Mouse (Mus musculus) forebrain, embryonic 12.5 days (tissue): Measurements from ENCODE around the gene Tmem262. TPM values are rescaled to one million over a fixed set of nuclear protein-coding genes. Genes with fewer than 3 reads are reported as not detected.
A peak's percentile ranks its signal among the peaks of the same experiment; 100 is the strongest.

Experiments used
- ATAC-seq: fragments of 200-750 bp; cut with Nextera tagmentation; 2 replicates; pipeline ENCODE4 v1.8.0; 2017; ENCODE audit warnings: moderate TSS enrichment; ENCODE audit not compliant: low FRiP score
- H3K27ac ChIP-seq: fragments of 300-500 bp; sonication (generic); 2 replicates; pipeline ENCODE4 v1.5.1; 2016; ENCODE audit warnings: mild to moderate bottlenecking
- H3K27me3 ChIP-seq: fragments of 300-500 bp; sonication (generic); 2 replicates; pipeline ENCODE4 v1.6.1; 2016; ENCODE audit warnings: mild to moderate bottlenecking
- H3K36me3 ChIP-seq: fragments of 300-500 bp; sonication (generic); replicated peaks from 2 replicates; pipeline ENCODE4 v1.6.1; 2016; ENCODE audit warnings: mild to moderate bottlenecking
- H3K4me1 ChIP-seq: fragments of 300-500 bp; sonication (generic); 2 replicates; pipeline ENCODE4 v1.6.1; 2016
- H3K4me2 ChIP-seq: fragments of 300-500 bp; sonication (generic); 2 replicates; pipeline ENCODE4 v1.6.1; 2016; ENCODE audit warnings: mild to moderate bottlenecking, moderate library complexity
- H3K4me3 ChIP-seq: fragments of 300-500 bp; sonication (generic); replicated peaks from 2 replicates; pipeline ENCODE4 v1.5.1; 2016; ENCODE audit warnings: mild to moderate bottlenecking
- H3K9ac ChIP-seq: fragments of 300-500 bp; sonication (generic); 2 replicates; pipeline ENCODE4 v1.6.1; 2016; ENCODE audit warnings: mild to moderate bottlenecking
- H3K9me3 ChIP-seq: fragments of 300-500 bp; sonication (generic); 2 replicates; pipeline ENCODE4 v1.6.1; 2016
- WGBS: fragments of 180-500 bp; shearing (Covaris S2); methylation state at CpG from one replicate; pipeline ENCODE4 v1.1.7; 2016; 5-methylcytosine and 5-hydroxymethylcytosine counted together
- polyA plus RNA-seq: library from polyadenylated mRNA; unstranded; fragments of >200 nt; fragmentation: Nextera tagmentation; extraction: Ambion mirVana; gene quantifications from 2 replicates; pipeline ENCODE4 v1.2.1, GENCODE M21; 2016

Tmem262 gene
- polyA plus RNA-seq, 1 experiment from 2014 or later = not detected

- 92% methylated on average over 8 of the region's 8 CpGs for WGBS
- H3K36me3 ChIP-seq = peaks cover 48% of the 10 kb centered on the region
- no peaks in the 10 kb centered on the region for H3K27me3 ChIP-seq
Observed at GRCm38 (mm10) chr19:6047899-6048166, 32.0 kb upstream of the Tmem262 start.

GRCm38 (mm10) chr19:6048681-6049410 lies 31.0 kb upstream of the Tmem262 start:
- H3K9me3 ChIP-seq = no peaks in the 10 kb centered on the region
- no peak overlapping the region for H3K4me2 ChIP-seq
- 88% methylated on average over 11 of the region's 11 CpGs for WGBS
- no peak overlapping the region for H3K27ac ChIP-seq
- no peaks in the 10 kb centered on the region for H3K27me3 ChIP-seq
- 0 out of 2 replicates have a peak overlapping the region, but pooled peaks have one; percentile 10 for H3K4me3 ChIP-seq
- peaks cover 58% of the 10 kb centered on the region for H3K36me3 ChIP-seq
- ATAC-seq = no peak
- H3K4me1 ChIP-seq = peaks cover 26% of the 10 kb centered on the region
- no peak overlapping the region for H3K9ac ChIP-seq

More at GRCm38 (mm10) chr19:6047899-6048166, 32.0 kb upstream of the Tmem262 start:
- ATAC-seq = no peak
- H3K4me1 ChIP-seq = peaks cover 26% of the 10 kb centered on the region
- H3K27ac ChIP-seq = no peak overlapping the region
- no peaks in the 10 kb centered on the region for H3K9me3 ChIP-seq
- H3K4me3 ChIP-seq = peak overlapping the region; percentile 95
- H3K4me2 ChIP-seq = peak overlapping the region; percentile 100
- peak overlapping the region; percentile 90 for H3K9ac ChIP-seq

GRCm38 (mm10) chr19:6052516-6052915 lies 27.3 kb upstream of the Tmem262 start:
- Histone ChIP-seq H3K27me3 (no peaks in the 10 kb centered on the region), H3K9ac (no peak overlapping the region), H3K36me3 (peaks cover 79% of the 10 kb centered on the region), H3K9me3 (no peaks in the 10 kb centered on the region), H3K4me1 (peaks cover 25% of the 10 kb centered on the region), H3K27ac (no peak overlapping the region), H3K4me3 (no peak overlapping the region), H3K4me2 (no peak overlapping the region)
- no peak for ATAC-seq
- 87% methylated on average over 7 of the region's 7 CpGs for WGBS

- no peak for ATAC-seq
- Histone ChIP-seq H3K4me3 (no peak overlapping the region), H3K36me3 (peaks cover 73% of the 10 kb centered on the region), H3K27ac (no peak overlapping the region), H3K9ac (no peak overlapping the region), H3K27me3 (no peaks in the 10 kb centered on the region), H3K4me1 (peaks cover 20% of the 10 kb centered on the region), H3K4me2 (no peak overlapping the region), H3K9me3 (no peaks in the 10 kb centered on the region)
- WGBS = 90% methylated on average over 5 of the region's 5 CpGs
Observed at GRCm38 (mm10) chr19:6054296-6054695, 25.5 kb upstream of the Tmem262 start.

- H3K27ac ChIP-seq = no peak overlapping the region
- H3K4me1 ChIP-seq = peaks cover 26% of the 10 kb centered on the region
- peaks cover 58% of the 10 kb centered on the region for H3K36me3 ChIP-seq
- no peaks in the 10 kb centered on the region for H3K27me3 ChIP-seq
- no peaks in the 10 kb centered on the region for H3K9me3 ChIP-seq
- H3K4me2 ChIP-seq = peak overlapping the region; percentile 84
- H3K4me3 ChIP-seq = peak overlapping the region; percentile 86
- WGBS = 56% methylated on average over 4 of the region's 4 CpGs
- ATAC-seq = no peak
- H3K9ac ChIP-seq = peak overlapping the region; percentile 81
Observed at GRCm38 (mm10) chr19:6056696-6057095, 23.1 kb upstream of the Tmem262 start.

- peak within 1 kb of the TSS; percentile 93 for H3K9ac ChIP-seq
- no peaks in the 10 kb centered on the region for H3K9me3 ChIP-seq
- under 1% methylated on average over 63 of the region's 63 CpGs for WGBS
- H3K27me3 ChIP-seq = no peaks in the 10 kb centered on the region
- H3K36me3 ChIP-seq = peaks cover 51% of the 10 kb centered on the region
- H3K4me3 ChIP-seq = peak within 1 kb of the TSS; percentile 86
- peak; percentile 89 for ATAC-seq
- H3K4me1 ChIP-seq = peaks cover 34% of the 10 kb centered on the region
- H3K27ac ChIP-seq = peak within 1 kb of the TSS; percentile 77
- peak within 1 kb of the TSS; percentile 84 for H3K4me2 ChIP-seq
Observed at GRCm38 (mm10) chr19:6057313-6058096, 22.3 kb upstream of the Tmem262 start, which contains the start of the genes Mrpl49 and Fau. Gene Mrpl49, minus strand, starts transcription at chr19:6057785. Gene Fau, plus strand, starts transcription at chr19:6057844.

- Histone ChIP-seq H3K4me3 (peak overlapping the region; percentile 86), H3K9me3 (no peaks in the 10 kb centered on the region), H3K27me3 (no peaks in the 10 kb centered on the region), H3K4me2 (peak overlapping the region; percentile 84), H3K27ac (no peak overlapping the region; the same call in 1 of the 2 replicates), H3K36me3 (peaks cover 46% of the 10 kb centered on the region), H3K9ac (peak overlapping the region; percentile 93), H3K4me1 (peaks cover 39% of the 10 kb centered on the region)
- no peak; the same call in 1 of the 2 replicates for ATAC-seq
- 43% methylated on average over 5 of the region's 5 CpGs for WGBS
Observed at GRCm38 (mm10) chr19:6058513-6058912, 21.3 kb upstream of the Tmem262 start.

- peaks cover 41% of the 10 kb centered on the region for H3K4me1 ChIP-seq
- no peak overlapping the region for H3K27ac ChIP-seq
- peaks cover 41% of the 10 kb centered on the region for H3K36me3 ChIP-seq
- no peaks in the 10 kb centered on the region for H3K27me3 ChIP-seq
- H3K4me3 ChIP-seq = peak overlapping the region; percentile 86
- ATAC-seq = no peak
- peak overlapping the region; percentile 93; the same call in 1 of the 2 replicates for H3K9ac ChIP-seq
- WGBS = 88% methylated on average over 5 of the region's 5 CpGs
- H3K9me3 ChIP-seq = no peaks in the 10 kb centered on the region
- peak overlapping the region; percentile 84 for H3K4me2 ChIP-seq
Observed at GRCm38 (mm10) chr19:6058966-6059365, 20.9 kb upstream of the Tmem262 start.

- Histone ChIP-seq H3K27me3 (no peaks in the 10 kb centered on the region), H3K27ac (peak within 1 kb of the TSS; percentile 97), H3K4me3 (peak within 1 kb of the TSS; percentile 89), H3K4me1 (peaks cover 41% of the 10 kb centered on the region), H3K36me3 (peaks cover 22% of the 10 kb centered on the region), H3K4me2 (peak within 1 kb of the TSS; percentile 100), H3K9me3 (no peaks in the 10 kb centered on the region), H3K9ac (peak within 1 kb of the TSS; percentile 98)
- peak; percentile 51 for ATAC-seq
- under 1% methylated on average over 58 of the region's 58 CpGs for WGBS
Observed at GRCm38 (mm10) chr19:6061021-6061533, 18.8 kb upstream of the Tmem262 start, which contains the start of gene Znhit2. Gene Znhit2, plus strand, starts transcription at chr19:6061192.

GRCm38 (mm10) chr19:6061641-6062302 lies 18.1 kb upstream of the Tmem262 start:
- Histone ChIP-seq H3K36me3 (peaks cover 22% of the 10 kb centered on the region), H3K4me3 (peak overlapping the region; percentile 89), H3K27ac (peak overlapping the region; percentile 97), H3K4me1 (peaks cover 41% of the 10 kb centered on the region), H3K4me2 (peak overlapping the region; percentile 100), H3K9ac (peak overlapping the region; percentile 98), H3K27me3 (no peaks in the 10 kb centered on the region), H3K9me3 (no peaks in the 10 kb centered on the region)
- no peak for ATAC-seq
- WGBS = 2% methylated on average over 44 of the region's 44 CpGs

- Histone ChIP-seq H3K4me3 (peak overlapping the region; percentile 89), H3K27ac (peak overlapping the region; percentile 97; the same call in 1 of the 2 replicates)
- WGBS = 80% methylated on average over 5 of the region's 5 CpGs
Observed at GRCm38 (mm10) chr19:6062418-6062817, 17.4 kb upstream of the Tmem262 start.

GRCm38 (mm10) chr19:6063081-6063480 lies 16.8 kb upstream of the Tmem262 start:
- H3K4me1 ChIP-seq = peaks cover 50% of the 10 kb centered on the region

More at GRCm38 (mm10) chr19:6062418-6062817, 17.4 kb upstream of the Tmem262 start:
- Histone ChIP-seq H3K9me3 (no peaks in the 10 kb centered on the region), H3K36me3 (peaks cover 22% of the 10 kb centered on the region), H3K9ac (peak overlapping the region; percentile 98), H3K27me3 (no peaks in the 10 kb centered on the region), H3K4me2 (peak overlapping the region; percentile 100), H3K4me1 (peaks cover 44% of the 10 kb centered on the region)
- no peak for ATAC-seq

More at GRCm38 (mm10) chr19:6063081-6063480, 16.8 kb upstream of the Tmem262 start:
- WGBS = 85% methylated on average over 6 of the region's 6 CpGs
- Histone ChIP-seq H3K9ac (0 out of 2 replicates have a peak overlapping the region, but pooled peaks have one; percentile 98), H3K9me3 (no peaks in the 10 kb centered on the region), H3K4me3 (no peak overlapping the region), H3K27me3 (no peaks in the 10 kb centered on the region), H3K36me3 (peaks cover 22% of the 10 kb centered on the region), H3K4me2 (peak overlapping the region; percentile 19), H3K27ac (no peak overlapping the region)
- no peak for ATAC-seq
